Mouse (Mus musculus) heart, adult 10 weeks (tissue): ENCODE measurements around the gene Liph. TPM values are rescaled to one million over a fixed set of nuclear protein-coding genes. Genes with fewer than 3 reads are reported as not detected.

ENCODE experiments used
- polyA plus RNA-seq: library from polyadenylated mRNA; stranded (reverse); fragments of 350-450 nt; fragmentation: Illumina TruSeq; extraction: RNeasy Lipid Tissue Mini Kit (QIAGEN cat#74804); gene quantifications from one replicate; pipeline ENCODE4 v1.2.3, GENCODE M21; 2014; ENCODE audit warnings: low read depth, low replicate concordance

Gene Liph
- polyA plus RNA-seq: not detected

GRCm38 (mm10) chr16:21995304-21995703, at the start of gene Liph:
Liph (minus strand) TSS chr16:21995663.

DNA sequence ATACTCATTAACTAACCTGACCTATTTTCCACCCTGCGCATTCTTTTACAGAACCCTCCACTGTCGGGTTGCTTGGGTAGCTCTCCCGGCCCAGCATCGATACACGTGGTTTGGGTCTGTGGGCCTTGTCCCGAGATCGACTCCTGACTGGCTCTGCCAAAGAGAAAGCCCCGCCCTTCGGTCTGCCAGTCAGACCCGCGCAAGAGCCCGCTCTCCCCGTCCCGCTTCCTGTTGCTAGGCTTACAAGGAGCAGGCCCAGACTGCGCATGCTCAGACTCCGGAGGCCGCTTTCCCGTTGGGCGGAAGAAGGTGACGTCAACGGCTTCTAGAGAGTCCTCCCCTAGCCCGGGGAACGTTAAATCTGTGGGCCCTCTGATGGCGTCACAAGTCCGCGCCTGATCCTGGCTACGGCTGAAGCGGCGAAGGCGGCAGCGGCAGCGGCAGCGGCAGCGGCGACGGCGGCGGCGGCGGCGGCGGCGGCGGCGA, 13.7 kb upstream of the Liph start, which contains the start of gene Senp2:
Gene Senp2, plus strand, starts transcription at position 386 of the 486 bp plus-strand sequence.

GRCm38 (mm10) chr16:21946761-21947715, 48.4 kb downstream of the Liph start, which contains the start of gene Tmem41a:
Tmem41a (minus strand) TSS chr16:21947552.

Other genes with a start within 250 kb of the Liph start
- 11.6 TPM for gene Ehhadh, start 207.9 kb downstream of the Liph start, polyA plus RNA-seq
- gene Map3k13, start 201.3 kb downstream of the Liph start, polyA plus RNA-seq: 0.97 TPM
- 17.6 TPM for gene Tmem41a, start 48.1 kb downstream of the Liph start, polyA plus RNA-seq
- gene Senp2, start 13.8 kb upstream of the Liph start, polyA plus RNA-seq: 18.7 TPM
- 5.2 TPM for gene Igf2bp2, start 167.6 kb upstream of the Liph start, polyA plus RNA-seq